Mouse (Mus musculus): ENCODE data around the gene Olfr1457. TPM values are rescaled to one million over a fixed set of nuclear protein-coding genes. Genes with fewer than 3 reads are reported as not detected.

Olfr1457 gene
- not detected in 2 replicates for total RNA-seq (2021)
- long read RNA-seq: 0 reads

DNA sequence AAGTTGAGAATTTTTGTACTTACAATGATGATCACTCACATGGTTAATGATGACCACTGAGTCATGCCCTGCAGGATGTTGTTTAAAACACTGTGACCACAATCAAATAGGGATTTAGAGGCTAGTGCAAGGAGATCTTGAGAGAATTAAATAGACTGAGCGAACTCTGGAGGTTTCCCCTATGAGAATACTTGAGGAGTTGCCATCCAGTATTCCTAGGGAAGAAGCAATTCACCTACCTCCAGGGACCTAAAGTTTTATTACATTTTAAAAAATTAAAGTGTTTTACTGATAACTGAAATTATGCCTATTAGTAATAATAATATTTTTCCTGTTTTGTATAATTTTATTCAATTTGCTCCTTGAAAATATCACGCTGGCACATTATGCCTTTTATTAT is at the start of gene Olfr1457:
Gene Olfr1457 (minus strand): TSS at position 101 of the 400 bp plus-strand sequence.
- no peak for DNase-seq

DNA sequence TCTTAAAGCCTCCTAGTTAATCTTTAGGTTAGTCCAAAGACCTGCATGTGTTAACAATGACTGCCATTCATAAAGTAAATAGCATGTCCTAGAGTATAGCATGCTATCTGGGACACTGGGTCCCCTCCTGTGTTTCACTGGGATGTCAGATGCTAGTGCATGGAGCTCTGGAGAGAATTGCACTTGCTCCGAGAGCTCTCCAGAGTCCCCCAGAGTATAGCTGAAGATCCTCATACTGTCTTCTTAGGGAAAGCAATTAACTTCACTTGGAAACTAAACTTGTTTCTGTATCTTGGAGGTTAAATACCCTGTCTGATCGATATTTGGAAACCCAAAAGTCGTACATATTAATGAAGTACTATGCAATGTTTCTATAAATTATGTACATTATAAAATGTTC is 9.0 kb upstream of the Olfr1457 start, which contains the start of gene Olfr1458:
Gene Olfr1458 (minus strand): TSS at position 101 of the 400 bp plus-strand sequence.
- DNase-seq: no peak

DNA sequence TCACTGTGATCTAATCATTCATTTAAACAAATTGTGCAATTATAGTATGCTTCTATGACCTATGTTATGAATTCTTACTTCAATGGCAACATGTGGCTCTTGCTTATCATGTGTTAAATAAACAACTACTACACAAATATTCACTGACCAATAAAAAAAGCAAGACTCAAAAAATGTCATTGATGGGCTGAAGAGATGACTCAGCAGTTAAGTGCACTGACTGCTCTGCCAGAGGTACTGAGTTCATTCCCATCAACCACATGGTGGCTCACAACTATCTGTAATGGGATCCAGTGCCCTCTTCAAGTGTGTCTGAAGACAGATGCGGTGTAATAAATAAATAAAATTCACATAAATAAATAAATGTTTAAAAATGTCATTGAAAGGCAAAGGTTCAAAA is 3.8 kb downstream of the Olfr1457 start:
- no peak for DNase-seq

DNA sequence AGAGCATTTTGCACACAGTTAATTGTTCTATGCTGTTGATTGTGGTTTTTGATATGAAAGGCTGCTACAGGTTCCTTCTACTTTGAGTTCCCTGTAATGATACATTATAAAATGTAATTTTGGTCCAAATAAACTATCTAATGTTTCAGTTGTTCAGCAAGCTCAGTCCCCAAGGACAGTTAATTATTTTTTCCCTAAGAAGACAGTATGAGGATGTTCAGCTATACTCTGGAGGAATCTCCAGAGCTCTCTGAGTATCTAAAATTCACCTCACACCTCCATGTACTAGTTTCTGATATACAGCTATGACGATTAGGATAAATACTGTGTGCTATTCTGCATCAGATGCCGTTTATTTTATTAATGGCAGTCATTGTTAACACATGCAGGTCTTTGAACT is 37.4 kb downstream of the Olfr1457 start, which contains the start of gene Olfr1454:
Gene Olfr1454 (plus strand): TSS at position 301 of the 400 bp plus-strand sequence.
- no peak for DNase-seq

Other genes with a start within 250 kb of the Olfr1457 start
- gene Olfr1444, start 240.6 kb downstream of the Olfr1457 start, total RNA-seq (2021): not detected in 2 replicates
- not detected in 2 replicates for gene Olfr1445, start 214.0 kb downstream of the Olfr1457 start, total RNA-seq (2021)
- not detected in 2 replicates for gene Olfr1446, start 204.4 kb downstream of the Olfr1457 start, total RNA-seq (2021)
- gene Olfr1447, start 194.1 kb downstream of the Olfr1457 start, total RNA-seq (2021): not detected in 2 replicates
- gene Olfr1448, start 173.5 kb downstream of the Olfr1457 start, total RNA-seq (2021): not detected in 2 replicates
- not detected in 2 replicates for gene Olfr1449, start 167.1 kb downstream of the Olfr1457 start, total RNA-seq (2021)
- not detected in 2 replicates for gene Olfr1450, start 147.6 kb downstream of the Olfr1457 start, total RNA-seq (2021)
- not detected in 2 replicates for gene Olfr1451, start 102.9 kb downstream of the Olfr1457 start, total RNA-seq (2021)
- gene Olfr1453, start 69.6 kb downstream of the Olfr1457 start, total RNA-seq (2021): not detected in 2 replicates
- not detected in 2 replicates for gene Olfr1454, start 37.3 kb downstream of the Olfr1457 start, total RNA-seq (2021)
- not detected in 2 replicates for gene Olfr1458, start 8.9 kb upstream of the Olfr1457 start, total RNA-seq (2021)
- 0.09 TPM in 1 of 2 replicates, not detected in the other for gene Olfr1459, start 51.7 kb upstream of the Olfr1457 start, total RNA-seq (2021)
- gene Olfr1461, start 65.1 kb upstream of the Olfr1457 start, total RNA-seq (2021): not detected in 2 replicates
- not detected in 2 replicates for gene Olfr1462, start 87.8 kb upstream of the Olfr1457 start, total RNA-seq (2021)
- not detected in 2 replicates for gene Olfr1463, start 133.4 kb upstream of the Olfr1457 start, total RNA-seq (2021)
- not detected in 2 replicates for gene Olfr1465, start 217.7 kb upstream of the Olfr1457 start, total RNA-seq (2021)
- not detected in 2 replicates for gene Olfr1466, start 241.0 kb upstream of the Olfr1457 start, total RNA-seq (2021)